Mouse (Mus musculus): ENCODE data around the gene Dcun1d4.
"Not testable (repeated sequence)": the region's sequence is repeated elsewhere in the genome, so short reads cannot be mapped to it uniquely, and the experiment has no call there.

Dcun1d4 gene
- long read RNA-seq, experiment 1, full-length matches to known transcripts = 12 of 13 reads
- long read RNA-seq, experiment 1, partial matches to known transcripts = 0 of 13 reads
- long read RNA-seq, experiment 1, other reads (novel, unspliced or antisense) = 1 of 13 reads
- long read RNA-seq, experiment 2, full-length matches to known transcripts = 4 of 5 reads
- long read RNA-seq, experiment 2, partial matches to known transcripts = 0 of 5 reads
- long read RNA-seq, experiment 2, other reads (novel, unspliced or antisense) = 1 of 5 reads

DNA sequence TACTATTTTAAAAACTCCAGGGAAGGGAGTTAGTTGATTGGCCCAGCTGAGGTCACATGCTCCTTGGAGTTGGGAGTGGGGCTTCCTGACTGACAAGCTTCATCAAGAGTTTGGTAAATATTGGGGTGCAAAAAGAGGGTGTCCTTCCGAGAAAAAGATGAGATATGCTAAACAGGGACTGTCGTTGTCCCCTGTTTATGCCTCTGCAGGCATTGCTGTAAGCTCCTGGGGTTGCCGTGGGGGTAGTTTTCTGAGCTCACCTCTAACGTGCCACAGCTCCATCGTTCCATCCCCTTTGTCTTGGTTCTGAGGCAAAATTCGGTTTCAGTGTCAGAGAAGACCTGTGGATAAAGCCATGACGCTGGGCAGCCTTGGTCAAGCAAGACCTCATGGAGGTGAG is at the start of gene Dcun1d4:
Dcun1d4 (plus strand) TSS at position 301 of the 400 bp plus-strand sequence.
- intact Hi-C loops (cut with DNase I) = no loop called here

DNA sequence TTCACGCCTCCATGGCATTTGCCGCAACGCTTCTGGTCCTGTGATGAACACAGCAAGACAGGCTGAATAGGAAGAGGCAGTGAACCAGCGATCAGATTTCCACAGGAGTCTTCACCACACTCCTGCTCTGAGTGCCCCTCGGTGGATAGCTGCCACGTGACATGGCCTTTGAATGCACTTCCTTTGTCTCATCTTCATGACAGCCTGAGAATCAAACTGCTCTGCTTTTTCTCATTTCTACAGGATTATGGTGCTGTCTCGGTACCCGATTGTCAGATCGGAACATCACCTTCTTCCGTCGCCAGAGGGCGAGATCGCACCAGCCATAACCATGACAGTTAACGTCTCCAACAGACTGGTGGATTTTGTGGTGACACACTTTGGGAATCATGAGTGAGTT is 49.2 kb upstream of the Dcun1d4 start:
- intact Hi-C loops (cut with DNase I) = loop anchor here (5.0 kb wide), 1 partner anchor 106 kb away; no protein-coding TSS in a partner anchor

DNA sequence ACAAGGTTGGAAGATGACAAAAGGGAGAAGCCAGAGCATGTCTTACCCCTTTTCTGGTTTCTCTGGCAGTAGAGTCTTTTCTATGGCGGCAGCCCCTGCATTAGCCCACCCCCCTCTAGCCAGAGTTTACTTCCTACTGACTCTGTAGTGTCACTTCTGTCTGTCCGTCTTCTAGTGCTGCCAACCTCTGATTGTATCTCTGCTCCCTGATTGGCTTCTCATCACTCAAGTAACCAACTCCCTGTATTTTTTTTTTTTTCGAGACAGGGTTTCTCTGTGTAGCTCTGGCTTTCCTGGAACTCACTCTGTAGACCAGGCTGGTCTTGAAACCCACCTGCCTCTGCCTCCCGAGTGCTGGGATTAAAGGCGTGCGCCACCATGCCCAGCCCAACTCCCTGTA is 48.0 kb upstream of the Dcun1d4 start:
- intact Hi-C loops (cut with DNase I) = loop anchor here (2.0 to 5.0 kb wide), 2 partner anchors 104 to 204 kb away; no protein-coding TSS in a partner anchor

DNA sequence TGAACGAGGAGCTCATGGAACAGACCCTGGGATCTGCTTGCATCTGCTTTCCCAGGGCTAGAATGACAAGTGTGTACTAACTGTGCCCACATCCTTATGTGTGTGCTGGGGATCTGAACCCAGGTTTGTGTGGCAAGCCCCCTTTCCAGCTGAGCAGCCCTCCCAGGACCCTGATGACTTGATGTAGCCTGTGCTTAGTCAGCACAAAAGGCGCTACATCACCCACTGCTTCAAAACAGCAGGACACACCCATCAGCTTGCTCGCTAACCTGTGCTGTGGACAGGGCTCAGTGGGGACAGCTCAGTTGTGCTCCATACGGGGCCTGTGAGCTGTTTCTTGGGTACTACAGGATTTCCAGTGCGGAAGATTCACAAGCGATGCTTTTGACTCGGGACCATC is 46.0 kb upstream of the Dcun1d4 start:
- intact Hi-C loops (cut with DNase I) = loop anchor here (5.0 kb wide), 1 partner anchor 103 kb away; no protein-coding TSS in a partner anchor

DNA sequence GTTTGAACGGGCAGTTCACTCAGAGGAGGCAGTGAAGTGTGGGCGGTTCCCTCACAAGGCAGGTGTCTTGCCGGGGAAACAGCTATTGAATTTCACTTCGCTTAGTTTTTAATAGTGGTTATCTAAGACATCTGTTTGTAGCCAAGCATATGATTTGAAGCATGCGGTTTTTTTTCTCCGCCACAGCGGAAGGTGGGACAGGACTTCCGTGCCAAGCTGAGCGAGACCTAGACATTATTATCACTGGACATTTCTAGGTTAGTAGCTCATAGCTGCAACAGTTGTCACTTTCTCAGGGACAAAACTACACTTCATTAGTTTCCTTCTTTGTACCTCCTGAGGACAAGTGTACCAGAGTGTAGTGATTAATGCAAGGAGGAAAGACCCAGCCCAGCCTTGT is 38.6 kb upstream of the Dcun1d4 start:
- intact Hi-C loops (cut with DNase I) = no loop called here

DNA sequence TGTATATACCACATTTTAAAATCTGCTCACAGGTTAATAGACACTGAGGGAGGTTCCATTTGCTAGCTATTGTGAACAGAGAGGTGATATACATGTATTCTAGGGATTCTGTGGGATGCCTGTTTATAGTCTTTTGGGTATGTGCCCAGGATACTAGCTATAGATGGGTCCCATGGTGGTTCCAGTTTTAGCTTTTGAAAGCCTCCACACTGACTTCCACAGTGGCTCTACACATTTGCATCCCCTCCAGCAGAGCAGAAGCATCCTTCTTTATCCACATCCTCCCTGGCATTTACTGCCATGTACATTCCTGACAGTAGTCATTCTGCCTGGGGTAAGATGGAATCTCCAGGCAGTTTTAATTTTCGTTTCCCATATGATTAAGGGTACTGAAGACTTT is 30.5 kb upstream of the Dcun1d4 start:
- intact Hi-C loops (cut with DNase I) = no loop called here

DNA sequence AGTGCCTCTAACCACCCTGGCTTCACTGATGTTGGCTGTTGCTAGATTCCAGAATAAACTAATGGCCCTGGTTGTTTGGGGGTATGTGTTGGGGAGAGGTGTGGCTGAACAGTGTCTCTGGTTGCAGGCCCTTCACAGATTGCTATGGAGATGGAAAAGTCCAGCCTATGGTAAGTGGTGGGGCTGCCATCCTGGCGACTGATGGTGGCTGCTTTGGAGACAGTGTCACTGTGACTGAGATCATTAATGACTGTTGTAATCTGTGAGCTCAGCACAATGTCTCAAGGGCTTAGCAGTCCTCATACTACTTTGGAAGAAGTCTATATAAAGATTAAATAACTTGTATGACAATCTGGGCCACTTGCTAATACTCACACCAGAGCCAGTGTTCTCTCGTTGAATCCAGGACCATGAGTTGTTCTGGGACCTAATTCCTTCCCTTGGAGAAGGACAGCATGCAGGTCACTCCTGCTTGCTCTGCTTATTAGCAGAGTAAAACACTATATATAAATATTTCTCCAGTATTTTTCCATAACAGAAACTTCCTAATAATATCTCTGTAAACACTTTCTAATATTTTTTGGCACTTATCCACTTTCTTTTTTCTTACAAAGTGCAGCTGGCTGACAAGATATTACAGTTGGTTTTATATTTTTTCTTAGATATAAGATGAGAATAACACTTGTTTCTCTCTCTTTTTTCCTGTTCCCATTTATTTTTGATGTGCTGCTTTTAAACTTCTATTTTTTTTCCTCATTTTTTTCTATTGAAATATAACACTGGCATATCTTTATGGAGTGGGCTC is 26.1 kb upstream of the Dcun1d4 start:
- intact Hi-C loops (cut with DNase I) = no loop called here

DNA sequence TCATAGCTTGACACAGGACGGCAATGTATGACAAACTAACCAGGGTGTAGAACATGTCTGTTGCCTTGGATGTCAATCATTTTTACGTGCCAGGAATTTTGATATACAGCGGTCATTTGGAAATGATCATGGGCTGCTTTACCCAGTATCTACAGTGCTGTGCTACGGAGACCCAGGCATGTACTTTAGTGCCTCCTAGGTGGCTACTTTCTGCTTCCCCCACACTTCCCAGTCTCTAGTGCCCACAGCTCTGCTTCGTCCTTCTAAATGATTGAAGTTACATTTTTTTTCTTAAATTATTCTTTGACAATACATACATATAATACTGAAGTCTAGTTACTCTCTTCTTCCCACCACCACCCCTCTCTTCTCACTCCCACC is 25.5 kb upstream of the Dcun1d4 start:
- intact Hi-C loops (cut with DNase I) = no loop called here

DNA sequence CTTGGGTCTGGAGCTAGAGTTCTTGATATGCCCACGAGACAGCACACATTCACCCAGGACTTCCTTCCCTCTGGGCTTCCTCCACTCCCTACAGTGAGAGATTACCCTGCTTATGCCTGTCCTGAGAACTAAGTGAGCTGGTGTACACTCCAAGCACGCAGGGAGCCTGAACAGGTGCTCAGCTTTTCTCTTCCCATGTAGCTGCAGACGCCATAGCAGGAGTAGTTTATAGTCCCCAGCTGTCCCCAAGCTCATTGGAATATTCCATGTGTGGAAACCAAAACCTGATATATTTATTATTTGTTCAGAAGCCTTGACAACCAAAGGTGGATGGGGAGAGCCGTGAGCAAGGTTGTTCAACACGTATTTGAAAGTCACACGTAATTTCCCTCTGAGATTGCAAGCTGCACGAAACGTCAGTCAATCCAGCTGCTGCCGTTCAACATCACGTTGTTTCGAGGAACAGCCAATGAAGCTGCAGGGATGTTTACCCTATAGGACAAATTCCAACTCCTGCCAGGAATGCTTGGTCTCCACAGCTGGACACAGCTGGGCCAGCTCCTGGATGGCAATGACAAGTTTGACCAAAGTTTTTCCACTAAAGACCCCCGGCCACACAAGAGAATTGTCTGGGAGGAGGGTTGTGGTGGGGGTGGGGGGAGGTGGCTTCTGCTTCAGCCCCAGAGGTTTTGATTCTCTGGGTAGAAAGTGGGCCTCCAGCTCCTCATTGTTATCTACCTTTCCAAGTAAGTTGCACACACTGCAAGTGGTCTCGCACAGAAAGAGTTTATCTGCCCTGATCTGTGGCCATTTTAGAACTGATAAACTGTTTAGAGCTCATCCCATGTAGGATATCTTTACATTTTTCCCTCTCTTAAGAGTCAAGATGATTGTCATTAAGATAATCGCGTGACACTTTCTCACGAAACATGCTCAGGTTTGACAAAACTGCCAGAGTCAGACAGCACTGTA is 12.1 kb upstream of the Dcun1d4 start:
- intact Hi-C loops (cut with DNase I) = no loop called here

DNA sequence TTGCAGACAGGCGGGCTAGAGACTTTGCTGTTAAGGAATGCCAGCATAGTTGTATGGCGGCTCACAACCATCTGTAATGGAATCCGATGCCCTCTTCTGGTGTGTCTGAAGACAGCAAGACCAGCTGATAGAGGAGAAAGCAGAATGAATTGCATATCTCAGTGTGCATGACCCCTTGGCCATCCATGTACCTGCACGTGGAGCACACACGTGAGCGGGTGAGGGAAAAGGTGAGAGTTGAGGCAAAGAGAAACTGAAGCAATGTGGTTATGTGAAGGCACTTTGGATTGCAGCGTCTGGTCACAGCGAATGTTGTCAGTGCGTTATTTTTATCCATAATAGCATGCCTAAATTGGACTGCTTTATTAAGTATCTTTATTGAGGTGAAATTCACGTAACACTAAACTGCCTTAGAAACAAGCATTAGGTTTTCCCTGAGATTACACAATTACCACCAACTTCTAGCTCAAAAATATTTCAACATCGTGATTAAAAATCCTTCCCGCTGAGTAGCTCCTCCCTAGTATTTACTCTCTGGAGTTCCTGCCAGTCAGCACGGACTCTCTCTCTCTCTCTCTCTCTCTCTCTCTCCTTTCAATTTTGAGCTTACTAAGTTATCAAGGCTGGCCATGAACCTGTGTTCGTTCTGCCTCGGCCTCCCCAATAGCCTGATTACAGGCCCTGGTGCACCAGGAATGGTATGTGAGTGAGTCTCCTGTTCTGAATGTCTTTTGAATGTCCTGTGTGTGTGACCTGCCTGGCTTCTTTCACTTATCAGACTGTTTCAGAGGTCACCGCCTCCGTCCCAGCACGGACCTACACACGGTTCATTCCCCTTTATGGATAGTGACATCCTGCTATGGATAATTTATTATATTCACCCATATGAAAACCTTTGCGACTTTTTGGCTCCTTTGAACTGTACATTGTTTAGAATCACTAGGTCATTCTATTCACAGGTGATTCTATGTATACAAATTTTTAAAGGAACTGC is 6.1 kb upstream of the Dcun1d4 start:
- intact Hi-C loops (cut with DNase I) = no loop called here

DNA sequence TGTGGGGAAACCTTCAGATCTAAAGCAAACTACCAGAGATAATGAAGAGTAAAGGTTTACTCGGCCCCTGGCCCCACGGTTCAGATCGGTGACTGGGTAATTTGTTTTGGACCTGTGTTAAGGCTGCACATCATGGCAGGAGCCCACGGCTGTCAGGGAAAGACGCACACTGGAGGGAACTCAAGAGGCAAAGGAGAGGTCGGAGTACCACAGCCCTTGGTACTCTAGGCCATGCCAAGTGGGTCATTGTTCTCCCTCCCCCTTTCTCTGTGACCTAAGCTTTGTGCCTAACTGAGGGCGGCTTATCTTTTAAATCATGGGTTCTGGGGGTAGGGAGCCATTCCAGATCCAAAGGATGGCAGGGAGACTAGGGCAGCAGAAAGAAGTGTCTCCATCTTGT is 601 bp downstream of the Dcun1d4 start:
- intact Hi-C loops (cut with DNase I) = no loop called here

DNA sequence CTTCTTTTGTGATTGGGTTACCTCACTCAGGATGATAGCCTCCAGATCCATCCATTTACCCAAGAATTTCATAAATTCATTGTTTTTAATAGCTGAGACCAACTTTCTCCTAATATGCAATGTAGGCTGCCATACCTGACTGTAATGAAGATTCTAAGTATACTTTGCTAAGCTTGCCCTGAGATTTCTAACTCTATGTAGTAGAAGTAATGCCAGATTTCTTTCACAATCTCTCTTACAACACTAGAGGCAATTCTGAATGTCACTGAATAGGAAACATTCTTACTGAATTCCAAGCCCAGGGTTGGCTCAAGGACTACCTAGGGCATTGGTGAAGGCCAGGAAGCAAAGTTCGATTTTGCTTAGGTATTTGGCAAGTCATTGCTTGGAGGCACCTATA is 1.6 kb downstream of the Dcun1d4 start:
- intact Hi-C loops (cut with DNase I) = not testable (repeated sequence)

DNA sequence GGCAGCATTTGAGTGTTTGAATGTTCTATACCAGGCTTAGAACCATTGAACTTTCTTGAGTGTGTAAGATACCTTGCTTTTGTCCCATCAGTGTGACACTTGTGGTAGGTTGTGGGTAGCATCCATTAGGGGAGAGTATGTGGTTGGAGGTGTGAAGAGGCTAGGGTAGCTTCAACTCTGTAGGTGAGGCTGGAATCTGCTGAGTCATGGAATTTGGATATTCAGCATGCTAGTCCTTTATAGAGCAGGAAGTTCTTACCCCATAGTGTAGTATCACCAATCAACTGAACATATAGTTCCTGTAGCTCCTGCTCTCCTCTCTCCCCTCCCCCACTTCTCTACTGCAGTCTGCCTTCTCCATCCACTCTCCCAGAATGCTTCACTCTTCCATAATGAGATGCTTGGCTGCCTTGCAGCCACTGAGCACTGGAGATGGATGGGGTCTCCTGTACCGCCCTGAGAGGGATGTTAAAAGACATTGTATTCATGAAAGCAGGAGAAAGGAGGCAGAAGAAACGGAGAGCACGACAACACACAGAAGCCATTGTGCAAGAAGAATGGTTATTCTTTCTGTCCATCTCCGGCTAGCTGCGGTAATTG is 3.3 kb downstream of the Dcun1d4 start:
- intact Hi-C loops (cut with DNase I) = no loop called here

DNA sequence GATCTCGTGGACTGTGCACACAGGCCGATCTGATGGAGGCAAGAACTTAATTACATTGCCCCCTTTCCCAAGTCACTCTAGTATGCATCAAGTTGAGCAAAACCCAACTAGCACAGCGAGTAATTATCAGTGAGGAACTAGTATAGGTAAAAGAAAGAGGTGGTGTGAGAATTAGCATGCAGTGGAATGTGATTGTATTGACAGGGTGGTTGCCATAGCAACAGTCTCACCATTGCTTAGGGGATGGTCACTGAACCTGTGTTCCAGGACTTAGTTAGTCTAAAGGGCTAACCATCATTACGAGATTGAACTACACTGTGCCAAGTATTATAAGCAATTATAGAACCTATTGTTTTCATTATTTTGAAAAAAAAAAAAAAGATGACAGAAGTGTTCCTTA is 5.7 kb downstream of the Dcun1d4 start:
- intact Hi-C loops (cut with DNase I) = no loop called here

DNA sequence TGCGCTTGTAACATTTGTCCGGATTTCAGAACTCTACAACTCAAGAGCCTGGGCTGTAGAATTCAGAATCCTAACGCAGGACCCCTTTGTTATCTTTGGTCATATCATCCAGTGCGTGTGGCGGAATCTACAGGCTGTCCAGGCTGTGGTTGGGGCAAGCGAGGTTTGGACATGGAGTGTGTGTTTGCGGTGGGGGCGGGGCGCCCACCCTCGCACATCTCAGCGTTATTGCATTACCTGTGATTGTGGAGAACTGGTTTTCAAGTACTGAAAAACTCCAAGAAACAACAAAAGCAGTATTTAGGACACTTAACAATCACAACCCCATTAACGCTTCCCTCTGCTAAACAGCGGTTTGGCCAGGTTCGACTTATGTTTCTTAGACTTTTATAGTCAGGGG is 9.1 kb downstream of the Dcun1d4 start:
- intact Hi-C loops (cut with DNase I) = no loop called here

DNA sequence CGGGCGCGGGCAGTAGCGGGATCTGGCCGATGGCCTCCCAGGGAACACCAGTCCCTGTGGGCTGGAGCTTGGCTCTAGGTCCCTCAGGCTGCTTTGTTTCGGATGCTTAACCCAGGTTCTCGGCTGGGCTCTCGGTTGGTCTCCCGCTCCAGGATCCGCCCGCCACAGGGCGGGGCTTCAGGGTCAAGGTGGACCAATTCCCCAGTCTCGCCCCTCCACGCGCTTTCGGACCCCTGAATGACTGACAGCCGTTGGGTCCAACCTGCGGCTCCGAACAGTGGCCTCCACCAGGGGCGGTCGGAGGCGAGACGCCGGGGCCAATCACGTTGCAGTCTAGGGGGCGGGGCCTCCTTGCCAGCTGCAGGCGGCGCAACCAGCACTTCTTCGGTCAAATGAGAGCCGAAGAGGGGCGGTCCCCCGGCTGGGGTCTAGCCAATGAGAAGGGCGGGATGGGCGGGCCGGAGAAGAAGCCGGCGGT is 9.8 kb downstream of the Dcun1d4 start:
- intact Hi-C loops (cut with DNase I) = no loop called here

DNA sequence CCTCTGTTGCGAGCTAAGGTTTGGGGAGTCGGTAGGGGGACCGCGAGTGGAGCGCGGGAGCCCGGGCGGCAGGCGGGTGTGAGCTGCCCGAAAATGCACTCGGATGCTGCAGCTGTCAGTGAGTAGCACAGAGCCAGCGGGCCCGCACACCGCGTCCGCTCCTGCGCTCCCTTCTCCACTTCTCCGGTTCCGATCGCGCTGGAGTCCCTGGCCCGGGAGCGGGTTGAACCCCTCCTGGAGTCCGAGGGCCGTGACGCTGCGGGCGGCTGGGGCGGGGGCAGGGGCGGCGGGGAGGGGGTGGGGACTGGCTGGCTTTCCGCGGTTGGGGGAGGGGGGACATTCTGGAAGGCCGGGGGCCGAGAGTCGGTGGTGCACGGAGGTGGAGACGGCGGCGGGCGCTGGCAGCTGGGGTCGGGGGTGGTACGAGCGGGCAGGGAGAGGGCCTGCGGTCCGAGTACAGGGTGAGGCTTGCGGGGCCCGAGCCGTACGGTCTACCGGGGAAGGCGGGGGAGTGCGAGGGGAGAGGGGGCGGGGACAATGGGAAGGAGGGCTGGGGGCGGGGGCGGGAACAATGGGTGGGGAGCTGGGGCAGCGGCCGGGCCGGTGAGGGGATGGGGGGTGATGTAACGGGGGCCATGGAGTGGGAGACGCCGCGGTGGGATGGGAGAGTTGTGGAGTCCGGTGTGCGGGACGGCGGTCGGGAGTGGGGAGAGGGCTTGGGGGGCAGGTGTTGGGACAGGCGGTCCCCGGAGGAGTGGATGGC is 10.5 kb downstream of the Dcun1d4 start:
- intact Hi-C loops (cut with DNase I) = no loop called here

DNA sequence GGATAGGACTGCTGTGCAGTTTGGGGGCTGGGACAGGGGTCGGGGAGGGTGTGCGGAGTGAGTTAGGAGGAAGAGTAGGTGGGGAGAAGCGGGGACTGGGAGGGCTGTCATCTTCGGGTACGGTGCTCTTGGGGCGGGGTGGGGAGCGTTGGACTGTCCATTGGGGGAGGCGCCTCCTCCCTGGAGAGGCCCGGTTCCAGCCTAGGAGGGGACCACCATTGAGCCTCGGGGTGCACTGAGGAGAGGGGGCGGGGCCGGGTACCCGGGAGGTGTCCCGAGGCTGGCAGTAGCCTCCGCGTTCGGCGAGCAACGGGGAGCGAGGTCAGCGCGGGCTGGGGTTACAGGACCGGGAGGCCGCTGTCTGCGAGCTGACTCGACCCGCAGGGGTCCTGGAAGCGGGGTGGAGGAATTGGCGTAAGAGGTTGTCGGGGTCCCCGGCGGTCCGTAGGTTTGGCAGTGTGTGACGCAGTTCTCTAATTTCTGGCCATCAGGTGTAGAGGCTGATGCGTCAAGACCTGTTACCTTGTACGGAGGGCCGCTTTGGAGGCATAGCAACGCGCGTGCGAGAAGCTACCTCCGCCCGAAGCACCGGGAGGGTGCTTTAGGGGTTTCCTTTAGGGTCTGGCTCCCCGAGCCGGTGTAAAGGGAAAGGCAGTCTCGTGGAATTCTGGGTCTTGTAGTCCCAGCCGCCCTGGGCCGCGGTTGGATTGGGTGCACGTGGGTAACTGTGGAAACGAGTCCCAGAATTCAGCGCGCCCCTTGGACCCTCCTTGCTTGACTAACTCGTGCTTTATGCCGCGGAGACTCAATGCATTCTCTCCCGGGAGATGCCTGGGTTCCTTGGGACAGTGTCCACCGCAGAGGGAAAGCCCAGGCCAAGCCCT is 11.3 kb downstream of the Dcun1d4 start:
- intact Hi-C loops (cut with DNase I) = no loop called here
